Mouse (Mus musculus) ES-Bruce4 (cell line): ENCODE results near the gene Samd13.

ENCODE experiments used
- CTCF ChIP-seq: IDR thresholded peaks from one replicate; pipeline ENCODE4 v1.8.1; 2011; ENCODE audit warnings: low read depth, low read length
- POLR2A ChIP-seq: IDR thresholded peaks from one replicate; pipeline ENCODE4 v1.8.1; 2011; ENCODE audit warnings: low read length; ENCODE audit not compliant: insufficient read depth

DNA sequence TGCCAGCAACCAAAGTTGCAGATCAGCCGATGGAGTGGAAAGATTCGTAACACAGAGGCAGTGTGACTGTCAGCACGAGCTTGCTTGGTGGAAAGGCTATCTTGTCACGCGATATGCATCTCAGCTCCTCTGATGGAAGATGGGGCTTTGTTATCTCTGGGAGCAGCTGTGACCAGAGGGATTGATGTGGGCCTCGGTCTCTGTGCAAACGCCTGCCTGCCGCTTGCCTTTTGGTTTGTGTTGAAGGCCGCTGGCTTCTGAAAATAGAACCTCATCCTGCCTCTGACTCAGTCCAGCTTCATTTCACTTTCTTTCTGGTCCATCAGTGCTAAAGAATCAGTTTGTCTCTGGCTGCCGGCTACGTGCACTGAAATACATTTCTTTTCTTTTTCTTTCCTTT is 13.6 kb upstream of the Samd13 start:
- TF ChIP-seq CTCF (no peak), POLR2A (no peak)
